Comparison of ENCODE assay signal across 8 mouse cellular contexts in the genomic region with DNA sequence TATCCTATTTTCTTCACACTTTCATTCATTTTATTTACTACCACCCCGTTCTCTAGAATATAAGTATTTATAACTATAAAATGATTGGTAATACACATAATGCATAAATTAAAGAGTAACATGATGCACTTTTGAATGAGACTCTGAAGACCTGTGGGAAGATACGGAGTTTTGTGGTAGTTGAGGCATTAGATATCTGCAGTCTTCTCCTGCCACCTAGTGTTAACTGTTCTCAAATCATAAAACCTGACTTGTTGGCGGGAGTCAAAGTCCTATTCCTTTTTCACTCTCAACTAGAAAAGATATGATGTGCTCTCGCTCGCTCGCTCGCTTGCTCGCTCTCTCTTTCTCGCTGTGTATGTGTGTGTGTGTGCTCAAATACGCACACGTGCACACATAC. TPM values are rescaled to one million over a fixed set of nuclear protein-coding genes. Genes with fewer than 3 reads are reported as not detected.
A peak's percentile ranks its signal among the peaks of the same experiment; 100 is the strongest.
DNase-seq lines count a peak whose midpoint lies in the region; ATAC-seq and TF ChIP-seq lines count a peak whose summit lies in the region.

No protein-coding gene starts in this region.

- no peak overlapping the region for H3K4me3 ChIP-seq in forebrain, embryonic 16.5 days (replicated peaks; ENCODE audit: low read length)
- H3K4me3 ChIP-seq in lung, embryonic 14.5 days (ENCODE audit: low read depth, low read length): no peak overlapping the region

- peak; percentile 70 for TF ChIP-seq CTCF in lung, embryonic 14.5 days (IDR thresholded peaks at IDR 0.05; ENCODE audit: low read depth)

- 54% methylated on average over 11 of the region's 11 CpGs for WGBS in forebrain, embryonic 16.5 days
- 36% methylated on average over 11 of the region's 11 CpGs for WGBS in lung, embryonic 14.5 days

- H3K9me3 ChIP-seq in forebrain, embryonic 16.5 days (ENCODE audit: control insufficient read depth, low read length): no peaks in the 10 kb centered on the region
- no peaks in the 10 kb centered on the region for H3K9me3 ChIP-seq in lung, embryonic 14.5 days (ENCODE audit: low read depth, low read length)

- no peaks in the 10 kb centered on the region for H3K4me1 ChIP-seq in forebrain, embryonic 16.5 days (replicated peaks; ENCODE audit: control insufficient read depth, insufficient read depth, low read length)
- no peaks in the 10 kb centered on the region for H3K4me1 ChIP-seq in lung, embryonic 14.5 days (ENCODE audit: insufficient read depth)

- H3K36me3 ChIP-seq in forebrain, embryonic 16.5 days (ENCODE audit: control insufficient read depth, insufficient read depth): no peaks in the 10 kb centered on the region
- 0 out of 2 replicates have a peak, but pooled peaks cover 4% of the 10 kb centered on the region for H3K36me3 ChIP-seq in lung, embryonic 14.5 days (ENCODE audit: insufficient read depth)

- ATAC-seq in forebrain, embryonic 16.5 days: peak; percentile 77
- ATAC-seq in lung, embryonic 14.5 days (ENCODE audit: insufficient read depth): peak; percentile 31; the same call in 1 of the 2 replicates

- no peak overlapping the region for H3K27ac ChIP-seq in forebrain, embryonic 16.5 days (ENCODE audit: low read length)
- H3K27ac ChIP-seq in lung, embryonic 14.5 days (ENCODE audit: low read depth): no peak overlapping the region

- H3K9ac ChIP-seq in forebrain, embryonic 16.5 days (replicated peaks; ENCODE audit: low read depth, low read length): no peak overlapping the region
- no peak overlapping the region for H3K9ac ChIP-seq in lung, embryonic 14.5 days

- peak; percentile 73 for DNase-seq in heart, adult 8-10 months (ENCODE audit: low spot score)
- DNase-seq in heart, postnatal 25 days (ENCODE audit: low spot score): no peak
- DNase-seq in 3T3-L1 (ENCODE audit: low read depth, low spot score) (peak; percentile 87), MN1 (ENCODE audit: low spot score) (peak; percentile 62)
- DNase-seq in lung, embryonic 14.5 days: peak; percentile 91
- peak; percentile 51 for DNase-seq in skeletal muscle tissue, adult 2 months (ENCODE audit: low read depth, low spot score)
- DNase-seq in testis, postnatal 14 days (ENCODE audit: low spot score): no peak

- no peaks in the 10 kb centered on the region for H3K27me3 ChIP-seq in forebrain, embryonic 16.5 days (replicated peaks; ENCODE audit: control insufficient read depth, insufficient read depth, low read length)
- H3K27me3 ChIP-seq in lung, embryonic 14.5 days (ENCODE audit: insufficient read depth, low read length): no peaks in the 10 kb centered on the region

- H3K4me2 ChIP-seq in forebrain, embryonic 16.5 days (ENCODE audit: low read length): no peak overlapping the region
- H3K4me2 ChIP-seq in lung, embryonic 14.5 days: no peak overlapping the region

- intact Hi-C loops in heart, postnatal 25 days (cut with DNase I): loop anchor here (1.0 to 10.0 kb wide), 5 partner anchors 137 to 785 kb away; a partner anchor contains a TSS

RNA-seq across cellular contexts. Expression of a gene that starts 4.5 kb away (rescaled TPM):
- 10 to 100 TPM; 18.9 to 25.4 (median 24.4) TPM for total RNA-seq in heart, adult 8-10 months (2022)
- total RNA-seq in heart, postnatal 25 days (2021): 10 to 100 TPM; 32.3 to 41.2 TPM
- 5.8 and 8.2 TPM in 2 replicates for polyA plus RNA-seq in forebrain, embryonic 16.5 days (2015; fragmentation: Nextera tagmentation; extraction: Ambion mirVana)
- polyA plus RNA-seq in lung, embryonic 14.5 days (2014; fragmentation: Nextera tagmentation; extraction: Ambion mirVana): 42.3 and 47.3 TPM in 2 replicates

RNA-seq across cellular contexts. Expression of a gene that starts 46.9 kb away (rescaled TPM):
- total RNA-seq in heart, adult 8-10 months (2022): 10 to 100 TPM; 39.5 to 67.3 (median 48.9) TPM
- 10 to 100 TPM; 51.3 to 57.6 TPM for total RNA-seq in heart, postnatal 25 days (2021)
- 11.8 and 17.9 TPM in 2 replicates for polyA plus RNA-seq in forebrain, embryonic 16.5 days (2015; fragmentation: Nextera tagmentation; extraction: Ambion mirVana)
- 63.1 and 66.3 TPM in 2 replicates for polyA plus RNA-seq in lung, embryonic 14.5 days (2014; fragmentation: Nextera tagmentation; extraction: Ambion mirVana)

Comparison
In these comparisons a context has a peak if more than half of its experiments do, and no peak if none do; other contexts are left out.
1. DNase-seq: peak in heart, adult 8-10 months (single experiment), 3T3-L1 (single experiment), MN1 (single experiment), lung, embryonic 14.5 days (single experiment) and skeletal muscle tissue, adult 2 months (single experiment); none in heart, postnatal 25 days (single experiment) and testis, postnatal 14 days (single experiment).